Mouse (Mus musculus) embryonic facial prominence, embryonic 11.5 days (tissue): ENCODE results near the gene Grk5. TPM values are rescaled to one million over a fixed set of nuclear protein-coding genes. Genes with fewer than 3 reads are reported as not detected.

Source experiments
- ATAC-seq: fragments of 200-750 bp; cut with Nextera tagmentation; replicated peaks from 2 replicates; pipeline ENCODE4 v1.8.0; 2017; ENCODE audit warnings: low read depth; ENCODE audit not compliant: insufficient number of reproducible peaks, low FRiP score, low TSS enrichment
- DNase-seq: peaks from one replicate; pipeline ENCODE4 v3.0.0-alpha.2; 2015; ENCODE audit warnings: low spot score
- H3K27ac ChIP-seq: fragments of 300-500 bp; sonication (generic); replicated peaks from 2 replicates; pipeline ENCODE4 v1.5.1; 2014; ENCODE audit warnings: mild to moderate bottlenecking, low read depth, low read length, control low read depth
- H3K27me3 ChIP-seq: fragments of 300-500 bp; sonication (generic); 2 replicates; pipeline ENCODE4 v1.6.1; 2014; ENCODE audit warnings: mild to moderate bottlenecking, low read length, moderate library complexity, mixed read lengths; ENCODE audit not compliant: control insufficient read depth, insufficient read depth
- H3K36me3 ChIP-seq: fragments of 300-500 bp; sonication (generic); replicated peaks from 2 replicates; pipeline ENCODE4 v1.6.1; 2014; ENCODE audit warnings: low read depth, mild to moderate bottlenecking, low read length, moderate library complexity, mixed read lengths; ENCODE audit not compliant: control insufficient read depth, insufficient read depth
- H3K4me1 ChIP-seq: fragments of 300-500 bp; sonication (generic); 2 replicates; pipeline ENCODE4 v1.6.1; 2014; ENCODE audit warnings: low read length, mixed read lengths; ENCODE audit not compliant: control insufficient read depth, insufficient read depth
- H3K4me2 ChIP-seq: fragments of 300-500 bp; sonication (generic); 2 replicates; pipeline ENCODE4 v1.6.1; 2014; ENCODE audit warnings: low read depth, mild to moderate bottlenecking, control low read depth, low read length, moderate library complexity
- H3K4me3 ChIP-seq: fragments of 300-500 bp; sonication (generic); 2 replicates; pipeline ENCODE4 v1.5.1; 2014; ENCODE audit warnings: low read depth, low read length, control low read depth
- H3K9ac ChIP-seq: fragments of 300-500 bp; sonication (generic); replicated peaks from 2 replicates; pipeline ENCODE4 v1.6.1; 2014; ENCODE audit warnings: mild to moderate bottlenecking, control low read depth, low read length
- H3K9me3 ChIP-seq: fragments of 300-500 bp; sonication (generic); replicated peaks from 2 replicates; pipeline ENCODE4 v1.6.1; 2016; ENCODE audit warnings: mild to moderate bottlenecking, low read length, inconsistent platforms, mixed read lengths; ENCODE audit not compliant: control insufficient read depth
- WGBS: fragments of 180-500 bp; shearing (Covaris S2); extraction: QIAGEN DNeasy Blood & Tissue Kit; methylation state at CpG from one replicate; pipeline ENCODE4 v1.1.7; 2014; 5-methylcytosine and 5-hydroxymethylcytosine counted together
- polyA plus RNA-seq: library from polyadenylated mRNA; unstranded; fragments of >200 nt; fragmentation: Nextera tagmentation; extraction: Ambion mirVana; gene quantifications from 2 replicates; pipeline ENCODE4 v1.2.1, GENCODE M21; 2014

Gene Grk5
- polyA plus RNA-seq, 1 experiment from 2014 or later = 2.1 TPM

DNA sequence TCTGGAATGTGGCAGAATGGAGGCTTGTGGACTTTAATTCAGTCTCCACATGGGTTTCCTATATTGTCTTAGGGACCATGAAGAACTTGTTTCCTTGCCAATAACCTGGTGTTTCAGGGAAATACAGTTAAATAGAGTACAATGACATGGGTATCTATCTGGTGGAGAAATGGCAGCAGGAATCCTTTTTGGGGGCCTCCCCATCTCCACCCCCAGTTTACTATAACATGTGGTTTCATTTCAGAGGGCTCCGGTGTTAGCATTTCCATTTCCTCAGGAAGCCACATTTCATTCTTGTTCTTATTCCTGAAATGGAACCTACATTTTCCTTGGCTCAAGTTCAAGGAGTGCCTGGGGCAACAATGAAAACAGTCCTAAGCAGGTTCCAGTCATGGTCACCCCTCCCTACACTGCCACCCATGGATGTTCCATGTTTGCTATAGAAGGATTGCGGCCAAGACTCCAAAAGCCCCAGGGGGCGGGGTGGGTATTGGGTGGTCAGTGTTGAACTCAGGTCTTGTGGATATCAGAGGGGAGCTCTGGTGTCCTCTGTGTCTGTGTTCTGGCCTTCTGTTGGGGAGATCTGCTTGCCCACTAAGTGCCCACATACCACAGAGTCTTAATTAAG lies 132.5 kb downstream of the Grk5 start:
- DNase-seq (peak; percentile 45), ATAC-seq (no peak)
- no peaks in the 10 kb centered on the region for H3K4me1 ChIP-seq
- WGBS = 67% methylated on average over 3 of the region's 3 CpGs
- no peak overlapping the region for H3K4me2 ChIP-seq
- no peaks in the 10 kb centered on the region for H3K9me3 ChIP-seq
- H3K36me3 ChIP-seq = no peaks in the 10 kb centered on the region
- no peak overlapping the region for H3K4me3 ChIP-seq
- no peak overlapping the region for H3K9ac ChIP-seq
- H3K27me3 ChIP-seq = no peaks in the 10 kb centered on the region
- no peak overlapping the region for H3K27ac ChIP-seq

DNA sequence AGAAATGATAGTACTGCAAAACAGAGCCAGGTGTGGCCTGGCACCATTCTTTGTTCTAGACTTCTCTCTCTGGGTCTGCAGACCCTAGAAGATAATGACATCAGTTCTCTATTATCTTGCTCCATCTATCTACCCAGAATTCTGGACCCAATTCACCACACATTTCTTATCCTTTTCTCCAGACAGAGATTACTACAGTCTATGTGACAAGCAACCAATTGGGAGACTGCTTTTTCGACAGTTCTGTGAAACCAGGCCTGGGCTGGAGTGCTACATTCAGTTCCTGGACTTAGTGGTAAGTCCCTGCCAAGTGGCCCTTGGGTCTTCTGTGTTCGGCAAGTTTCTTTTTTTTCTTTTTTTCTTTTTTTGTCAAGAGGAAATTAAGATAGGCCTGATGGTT lies 142.0 kb downstream of the Grk5 start:
- 80% methylated on average over 2 of the region's 2 CpGs for WGBS
- Histone ChIP-seq H3K9ac (no peak overlapping the region), H3K36me3 (no peaks in the 10 kb centered on the region), H3K4me1 (no peaks in the 10 kb centered on the region), H3K4me3 (no peak overlapping the region), H3K27me3 (no peaks in the 10 kb centered on the region), H3K27ac (no peak overlapping the region), H3K9me3 (no peaks in the 10 kb centered on the region), H3K4me2 (no peak overlapping the region)
- ATAC-seq = no peak
- DNase-seq = no peak

DNA sequence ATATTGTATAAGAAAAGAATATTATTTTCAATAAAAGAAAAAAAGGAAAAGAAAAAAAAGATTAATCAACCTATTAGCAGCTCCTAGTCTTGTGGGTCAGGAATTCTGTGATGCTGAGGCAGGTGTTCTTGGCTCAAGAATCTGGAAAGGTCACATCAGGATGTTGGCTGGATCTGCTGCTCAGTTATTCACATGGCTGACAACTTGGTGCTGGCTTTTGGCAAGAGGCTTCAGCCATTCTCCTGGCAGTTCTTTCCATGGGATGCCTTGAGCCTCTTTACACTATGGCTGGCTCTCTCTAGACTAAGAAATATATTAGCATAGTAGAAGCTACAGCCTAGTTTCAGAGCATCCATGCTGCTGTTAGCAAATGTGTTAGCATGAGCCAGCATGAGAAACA lies 149.6 kb downstream of the Grk5 start:
- ATAC-seq (no peak), DNase-seq (no peak)
- Histone ChIP-seq H3K27ac (no peak overlapping the region), H3K9me3 (no peaks in the 10 kb centered on the region), H3K4me2 (no peak overlapping the region), H3K9ac (no peak overlapping the region), H3K27me3 (no peaks in the 10 kb centered on the region), H3K36me3 (no peaks in the 10 kb centered on the region), H3K4me3 (no peak overlapping the region), H3K4me1 (no peaks in the 10 kb centered on the region)

DNA sequence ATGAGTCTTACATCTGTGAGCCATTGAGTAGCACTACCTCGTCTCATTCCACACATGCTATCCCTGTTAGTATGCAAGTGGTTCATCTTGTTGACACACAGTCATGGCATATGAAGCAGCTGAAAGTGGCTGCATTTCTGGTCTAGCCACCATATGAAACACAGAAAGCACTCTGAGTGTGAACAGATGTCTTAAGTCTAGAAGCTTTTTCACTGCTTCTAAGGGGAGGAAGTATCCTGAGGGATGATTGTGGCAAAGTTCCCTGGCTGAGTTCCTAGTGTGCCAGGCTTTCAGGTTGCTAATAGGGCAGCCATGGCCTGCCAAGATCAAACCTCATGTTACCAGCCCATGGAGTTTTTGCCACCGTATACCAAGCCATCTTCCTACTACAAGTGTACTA lies 159.1 kb downstream of the Grk5 start:
- H3K9me3 ChIP-seq = no peaks in the 10 kb centered on the region
- H3K27ac ChIP-seq = no peak overlapping the region
- ATAC-seq (no peak), DNase-seq (no peak)
- no peak overlapping the region for H3K4me3 ChIP-seq
- 84% methylated on average over 2 of the region's 2 CpGs for WGBS
- no peaks in the 10 kb centered on the region for H3K36me3 ChIP-seq
- no peak overlapping the region for H3K4me2 ChIP-seq
- no peaks in the 10 kb centered on the region for H3K4me1 ChIP-seq
- H3K9ac ChIP-seq = no peak overlapping the region
- H3K27me3 ChIP-seq = no peaks in the 10 kb centered on the region

DNA sequence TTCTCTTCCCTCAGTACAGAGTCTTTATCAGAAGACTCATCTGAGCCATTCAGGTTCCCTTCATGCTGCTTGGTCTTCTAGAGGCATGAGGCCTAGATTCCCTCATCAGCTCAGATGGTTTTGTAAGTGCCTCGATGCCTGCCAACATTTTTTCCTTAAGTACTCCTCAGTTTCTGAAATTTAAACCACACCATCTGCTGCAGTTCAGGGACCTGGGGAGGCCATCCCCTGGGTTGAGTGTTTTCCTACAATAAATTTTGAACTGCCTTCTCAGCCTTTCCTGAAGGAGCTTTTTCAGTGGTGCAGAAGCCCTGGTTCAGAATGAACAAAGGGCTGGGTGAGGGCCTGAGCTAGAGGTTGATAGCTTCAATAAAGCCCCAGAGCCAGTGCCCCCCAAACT lies 159.9 kb downstream of the Grk5 start:
- H3K4me2 ChIP-seq = no peak overlapping the region
- DNase-seq (no peak), ATAC-seq (no peak)
- H3K4me1 ChIP-seq = no peaks in the 10 kb centered on the region
- no peaks in the 10 kb centered on the region for H3K36me3 ChIP-seq
- no peaks in the 10 kb centered on the region for H3K27me3 ChIP-seq
- H3K4me3 ChIP-seq = no peak overlapping the region
- no peak overlapping the region for H3K9ac ChIP-seq
- no peak overlapping the region for H3K27ac ChIP-seq
- WGBS = 85% methylated on average over 1 of the region's 1 CpGs
- H3K9me3 ChIP-seq = no peaks in the 10 kb centered on the region

DNA sequence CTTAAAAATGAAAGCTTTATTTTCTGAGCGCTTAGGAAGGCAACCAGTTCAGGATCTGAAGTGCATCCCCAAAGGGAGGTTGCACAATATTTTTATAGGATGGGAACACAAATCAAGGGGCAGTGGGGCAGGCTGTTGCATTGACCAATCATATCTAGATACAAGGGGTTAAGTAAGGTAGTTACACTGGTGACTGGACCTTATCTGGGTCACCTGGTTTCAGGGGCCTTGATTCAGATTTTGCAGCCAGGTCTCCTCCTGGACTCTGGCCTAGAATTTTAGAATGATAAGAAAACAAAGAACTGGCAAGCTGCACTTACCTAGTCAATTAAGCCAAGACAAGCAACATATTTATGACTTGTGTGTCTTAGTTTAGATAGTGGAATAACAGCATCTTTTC lies 161.6 kb downstream of the Grk5 start:
- DNase-seq (no peak), ATAC-seq (no peak)
- WGBS = 97% methylated on average over 1 of the region's 1 CpGs
- no peaks in the 10 kb centered on the region for H3K36me3 ChIP-seq
- H3K9ac ChIP-seq = no peak overlapping the region
- no peak overlapping the region for H3K4me3 ChIP-seq
- no peaks in the 10 kb centered on the region for H3K27me3 ChIP-seq
- no peak overlapping the region for H3K4me2 ChIP-seq
- no peak overlapping the region for H3K27ac ChIP-seq
- no peaks in the 10 kb centered on the region for H3K9me3 ChIP-seq
- H3K4me1 ChIP-seq = no peaks in the 10 kb centered on the region

DNA sequence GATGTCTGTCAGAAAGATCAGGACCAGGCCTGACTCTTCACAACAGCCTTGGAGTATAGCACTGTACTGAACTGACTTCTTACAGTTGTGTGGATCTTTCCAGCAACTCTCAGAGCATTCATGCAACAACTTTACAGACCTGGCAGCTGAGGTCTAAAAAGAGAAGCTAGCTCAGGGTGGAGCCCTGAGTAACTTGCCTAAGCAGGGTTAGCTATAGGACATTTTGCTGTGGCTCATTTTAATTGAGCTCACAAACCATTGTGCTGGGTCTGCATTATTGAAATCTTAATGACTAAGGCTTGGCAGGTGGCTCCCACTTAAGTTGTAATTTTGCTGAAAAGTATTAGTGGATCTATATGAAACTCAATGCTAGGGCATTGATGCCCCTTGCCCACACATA lies 162.5 kb downstream of the Grk5 start:
- no peaks in the 10 kb centered on the region for H3K27me3 ChIP-seq
- no peak for DNase-seq
- no peak overlapping the region for H3K4me2 ChIP-seq
- no peak overlapping the region for H3K27ac ChIP-seq
- H3K9me3 ChIP-seq = no peaks in the 10 kb centered on the region
- no peaks in the 10 kb centered on the region for H3K4me1 ChIP-seq
- ATAC-seq = no peak
- no peaks in the 10 kb centered on the region for H3K36me3 ChIP-seq
- no peak overlapping the region for H3K9ac ChIP-seq
- no peak overlapping the region for H3K4me3 ChIP-seq

DNA sequence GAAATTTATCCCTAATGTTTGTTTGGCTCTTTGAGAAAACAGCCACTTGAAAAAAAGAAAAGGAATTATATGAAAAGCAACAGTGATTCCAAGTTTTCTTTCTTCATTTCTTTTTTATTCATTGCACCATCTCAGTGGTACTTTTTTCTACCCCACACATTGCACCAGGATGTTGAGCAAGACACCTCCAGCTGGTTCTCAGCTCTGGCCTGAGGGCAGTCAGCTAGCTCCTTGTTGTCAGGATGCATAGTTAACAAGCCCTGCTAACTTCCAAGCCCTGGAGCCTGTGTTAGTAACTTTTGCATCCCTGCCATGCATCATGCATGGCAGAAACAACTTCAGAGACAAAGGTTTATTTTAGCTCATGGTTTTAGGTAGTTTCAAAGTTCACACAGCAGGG lies 163.2 kb downstream of the Grk5 start:
- DNase-seq (no peak), ATAC-seq (no peak)
- no peaks in the 10 kb centered on the region for H3K27me3 ChIP-seq
- no peaks in the 10 kb centered on the region for H3K4me1 ChIP-seq
- H3K36me3 ChIP-seq = no peaks in the 10 kb centered on the region
- H3K27ac ChIP-seq = no peak overlapping the region
- no peak overlapping the region for H3K4me2 ChIP-seq
- H3K4me3 ChIP-seq = no peak overlapping the region
- no peaks in the 10 kb centered on the region for H3K9me3 ChIP-seq
- no peak overlapping the region for H3K9ac ChIP-seq
